Mouse (Mus musculus): ENCODE measurements around the gene AI413582. TPM values are rescaled to one million over a fixed set of nuclear protein-coding genes. Genes with fewer than 3 reads are reported as not detected.
A peak's percentile ranks its signal among the peaks of the same experiment; 100 is the strongest.

The AI413582 gene
- total and polyA plus RNA-seq, 2 experiments from 2014 or later, result 11.1 to 18.5 TPM

DNA sequence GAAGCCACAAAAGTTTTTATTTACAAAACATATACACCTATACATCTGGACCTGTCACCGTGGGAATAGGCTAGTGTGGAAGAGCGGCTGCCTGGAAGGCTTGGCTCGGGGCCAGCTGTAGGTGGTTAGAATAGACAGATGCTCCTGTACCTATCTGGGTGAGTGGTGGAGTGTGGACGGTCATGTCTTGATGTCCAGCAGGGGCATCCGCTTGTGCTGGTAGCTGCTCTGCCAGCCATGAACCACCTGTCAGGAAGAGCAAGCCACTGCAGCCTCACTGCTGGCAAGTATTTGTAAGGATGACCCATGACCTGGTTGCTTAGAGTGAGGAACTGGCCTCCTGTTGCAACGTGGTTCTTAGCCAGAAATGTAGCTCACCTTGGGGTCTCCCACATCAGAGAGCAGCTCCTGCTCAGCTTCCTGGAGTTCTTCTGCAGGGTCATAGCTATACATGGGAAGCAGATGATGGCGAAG is 1.7 kb downstream of the AI413582 start:
- no peaks in the 10 kb centered on the region for H3K36me3 ChIP-seq (replicated peaks; ENCODE audit: control insufficient read depth, insufficient read depth, low read length)
- H3K9ac ChIP-seq (replicated peaks; ENCODE audit: low read depth, low read length), result no peak overlapping the region
- TF ChIP-seq CTCF (IDR thresholded peaks at IDR 0.05; ENCODE audit: low read depth) (no peak), EP300 (IDR thresholded peaks at IDR 0.05; ENCODE audit: low read depth) (no peak)
- no peak overlapping the region for H3K4me3 ChIP-seq (ENCODE audit: low read depth, low read length)
- no peaks in the 10 kb centered on the region for H3K27me3 ChIP-seq (ENCODE audit: control insufficient read depth, insufficient read depth, low read length)
- ATAC-seq (ENCODE audit: insufficient read depth, low read depth) (no peak), DNase-seq (ENCODE audit: low spot score) (no peak)
- 62% methylated on average over 7 of the region's 7 CpGs for WGBS
- H3K9me3 ChIP-seq (replicated peaks; ENCODE audit: control insufficient read depth, low read length), result no peaks in the 10 kb centered on the region
- H3K4me2 ChIP-seq (ENCODE audit: low read depth, low read length), result no peak overlapping the region
- H3K4me1 ChIP-seq (ENCODE audit: control insufficient read depth, insufficient read depth), result peaks cover 3% of the 10 kb centered on the region
- no peak overlapping the region for H3K27ac ChIP-seq (ENCODE audit: low read depth)

DNA sequence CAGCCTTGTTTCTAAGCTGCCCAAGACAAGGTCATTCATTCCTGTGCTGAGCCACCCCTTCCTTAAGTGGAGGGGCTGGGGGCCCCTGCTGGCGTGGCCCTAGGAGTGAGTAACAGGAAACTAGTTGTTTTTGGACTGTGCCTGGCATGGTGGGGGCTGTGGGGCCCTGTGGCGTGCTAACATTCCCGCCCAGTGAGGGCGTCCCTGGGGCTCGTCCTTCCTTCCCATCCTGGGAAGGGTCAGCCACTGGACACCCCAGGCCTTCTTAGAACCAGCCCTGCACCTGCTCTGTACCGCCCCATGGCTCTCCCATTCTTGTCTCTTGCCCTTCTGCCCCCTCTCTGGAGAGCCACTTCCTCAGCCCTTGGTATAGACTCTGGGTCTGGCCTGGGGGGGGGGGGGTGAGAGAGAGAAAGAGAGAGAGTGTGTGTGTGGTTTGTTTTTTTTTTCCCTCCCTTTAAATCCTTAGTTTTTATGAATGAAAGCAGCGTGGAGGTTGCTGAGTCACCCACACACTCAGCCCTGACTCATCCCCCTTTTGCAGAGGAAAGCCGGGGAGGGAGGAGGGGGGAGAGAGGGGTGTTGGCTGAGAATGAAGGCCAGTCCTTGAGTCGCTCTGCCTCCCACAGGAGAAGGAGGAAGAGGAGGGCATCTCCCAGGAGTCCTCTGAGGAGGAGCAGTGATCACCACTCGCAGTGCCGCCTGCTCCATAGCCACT is 3.6 kb downstream of the AI413582 start:
- H3K9me3 ChIP-seq (replicated peaks; ENCODE audit: control insufficient read depth, low read length), result no peaks in the 10 kb centered on the region
- H3K4me1 ChIP-seq (ENCODE audit: control insufficient read depth, insufficient read depth), result peaks cover 14% of the 10 kb centered on the region
- no peak overlapping the region for H3K9ac ChIP-seq (replicated peaks; ENCODE audit: low read depth, low read length)
- H3K4me3 ChIP-seq (ENCODE audit: low read depth, low read length), result no peak overlapping the region
- no peak overlapping the region for H3K4me2 ChIP-seq (ENCODE audit: low read depth, low read length)
- H3K27ac ChIP-seq (ENCODE audit: low read depth), result no peak overlapping the region
- no peaks in the 10 kb centered on the region for H3K27me3 ChIP-seq (ENCODE audit: control insufficient read depth, insufficient read depth, low read length)
- WGBS, result 43% methylated on average over 8 of the region's 11 CpGs
- H3K36me3 ChIP-seq (replicated peaks; ENCODE audit: control insufficient read depth, insufficient read depth, low read length), result no peaks in the 10 kb centered on the region
- no peak for ATAC-seq (ENCODE audit: insufficient read depth, low read depth)
- no peak for TF ChIP-seq EP300 (IDR thresholded peaks at IDR 0.05; ENCODE audit: low read depth)
- TF ChIP-seq CTCF (IDR thresholded peaks at IDR 0.05; ENCODE audit: low read depth), result no peak
- no peak for DNase-seq (ENCODE audit: low spot score)

DNA sequence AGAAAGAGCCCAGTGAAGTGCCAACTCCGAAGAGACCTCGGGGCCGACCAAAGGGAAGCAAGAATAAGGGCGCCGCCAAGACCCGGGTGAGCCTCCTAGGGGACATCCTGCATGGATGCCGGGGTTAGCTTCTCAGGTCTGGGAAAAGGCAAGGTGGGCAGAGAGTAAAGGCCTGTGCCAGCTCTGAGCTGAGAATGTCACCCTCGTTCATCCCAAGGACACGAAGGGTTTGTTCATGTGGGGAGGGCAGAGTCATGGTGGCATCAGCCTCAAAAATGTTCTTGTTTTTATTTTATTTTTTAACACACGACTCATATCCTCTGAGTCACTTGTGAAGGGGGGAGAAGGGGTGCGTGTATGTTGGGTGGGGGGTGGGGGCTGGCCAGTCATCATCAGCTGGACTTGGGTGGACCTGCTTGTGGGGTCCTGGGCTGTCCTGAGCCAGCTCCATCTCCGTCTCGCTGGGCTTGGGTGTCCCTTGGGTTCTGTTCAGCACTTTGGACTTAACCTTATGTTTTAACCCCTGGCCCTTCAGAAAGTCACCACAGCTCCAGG is 4.6 kb downstream of the AI413582 start:
- H3K27me3 ChIP-seq (ENCODE audit: control insufficient read depth, insufficient read depth, low read length), result no peaks in the 10 kb centered on the region
- WGBS, result 80% methylated on average over 13 of the region's 13 CpGs
- peaks cover 14% of the 10 kb centered on the region for H3K4me1 ChIP-seq (ENCODE audit: control insufficient read depth, insufficient read depth)
- H3K9ac ChIP-seq (replicated peaks; ENCODE audit: low read depth, low read length), result no peak overlapping the region
- H3K27ac ChIP-seq (ENCODE audit: low read depth), result no peak overlapping the region
- no peaks in the 10 kb centered on the region for H3K9me3 ChIP-seq (replicated peaks; ENCODE audit: control insufficient read depth, low read length)
- H3K4me2 ChIP-seq (ENCODE audit: low read depth, low read length), result no peak overlapping the region
- DNase-seq (ENCODE audit: low spot score) (no peak), ATAC-seq (ENCODE audit: insufficient read depth, low read depth) (no peak)
- no peaks in the 10 kb centered on the region for H3K36me3 ChIP-seq (replicated peaks; ENCODE audit: control insufficient read depth, insufficient read depth, low read length)
- no peak for TF ChIP-seq EP300 (IDR thresholded peaks at IDR 0.05; ENCODE audit: low read depth)
- H3K4me3 ChIP-seq (ENCODE audit: low read depth, low read length), result no peak overlapping the region

DNA sequence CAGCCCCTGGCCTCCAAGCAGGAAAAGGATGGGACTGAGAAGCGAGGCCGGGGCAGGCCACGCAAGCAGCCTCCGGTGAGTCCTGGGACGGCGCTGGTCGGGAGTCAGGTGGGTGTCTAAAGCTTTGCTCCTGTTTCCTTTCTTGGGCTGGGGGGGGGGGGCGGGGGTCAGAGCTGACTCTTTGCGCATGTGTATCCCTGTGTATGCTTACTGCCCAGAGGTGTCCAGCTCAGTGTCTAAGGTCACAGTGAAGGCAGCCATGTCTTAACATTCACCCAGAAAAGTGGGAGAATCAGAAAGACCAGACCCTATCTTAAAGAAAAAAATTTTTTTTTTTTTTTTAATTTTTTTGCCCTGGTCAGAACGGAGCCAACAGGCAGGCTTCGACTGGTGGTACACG is 6.0 kb downstream of the AI413582 start:
- DNase-seq (ENCODE audit: low spot score), result no peak
- Histone ChIP-seq H3K4me3 (ENCODE audit: low read depth, low read length) (no peak overlapping the region), H3K36me3 (replicated peaks; ENCODE audit: control insufficient read depth, insufficient read depth, low read length) (no peaks in the 10 kb centered on the region), H3K9me3 (replicated peaks; ENCODE audit: control insufficient read depth, low read length) (no peaks in the 10 kb centered on the region), H3K27ac (ENCODE audit: low read depth) (no peak overlapping the region), H3K9ac (replicated peaks; ENCODE audit: low read depth, low read length) (no peak overlapping the region), H3K27me3 (ENCODE audit: control insufficient read depth, insufficient read depth, low read length) (no peaks in the 10 kb centered on the region), H3K4me1 (ENCODE audit: control insufficient read depth, insufficient read depth) (peaks cover 20% of the 10 kb centered on the region), H3K4me2 (ENCODE audit: low read depth, low read length) (no peak overlapping the region)
- no peak for ATAC-seq (ENCODE audit: insufficient read depth, low read depth)
- WGBS, result 87% methylated on average over 11 of the region's 12 CpGs
- TF ChIP-seq CTCF (IDR thresholded peaks at IDR 0.05; ENCODE audit: low read depth) (no peak), EP300 (IDR thresholded peaks at IDR 0.05; ENCODE audit: low read depth) (no peak)

DNA sequence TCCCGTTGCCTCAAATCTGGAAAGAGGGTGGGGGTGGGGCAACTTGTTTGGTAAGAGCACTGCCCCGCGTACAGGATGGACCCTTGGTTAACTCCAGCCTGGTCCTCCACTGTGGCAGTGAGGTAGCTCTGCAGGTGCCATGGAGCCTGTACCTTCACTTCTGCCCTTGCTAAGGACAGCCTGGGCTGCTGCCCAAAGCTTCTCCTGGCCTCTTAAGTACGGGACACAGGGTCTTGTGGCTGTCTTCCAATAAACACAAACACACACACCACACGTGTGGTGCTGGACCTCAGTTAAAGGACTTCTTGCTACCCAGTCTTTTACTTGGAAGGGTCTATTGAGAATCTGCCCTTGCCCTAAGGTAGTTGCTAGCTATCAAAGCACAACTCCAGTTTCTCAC is 6.7 kb downstream of the AI413582 start:
- Histone ChIP-seq H3K9me3 (replicated peaks; ENCODE audit: control insufficient read depth, low read length) (no peaks in the 10 kb centered on the region), H3K27ac (ENCODE audit: low read depth) (no peak overlapping the region), H3K4me3 (ENCODE audit: low read depth, low read length) (peak overlapping the region; percentile 81; the same call in 1 of the 2 replicates), H3K4me2 (ENCODE audit: low read depth, low read length) (peak overlapping the region; percentile 20; the same call in 1 of the 2 replicates), H3K4me1 (ENCODE audit: control insufficient read depth, insufficient read depth) (peaks cover 20% of the 10 kb centered on the region), H3K36me3 (replicated peaks; ENCODE audit: control insufficient read depth, insufficient read depth, low read length) (no peaks in the 10 kb centered on the region), H3K9ac (replicated peaks; ENCODE audit: low read depth, low read length) (no peak overlapping the region), H3K27me3 (ENCODE audit: control insufficient read depth, insufficient read depth, low read length) (no peaks in the 10 kb centered on the region)
- TF ChIP-seq EP300 (IDR thresholded peaks at IDR 0.05; ENCODE audit: low read depth), result no peak
- no peak for TF ChIP-seq CTCF (IDR thresholded peaks at IDR 0.05; ENCODE audit: low read depth)
- 34% methylated on average over 5 of the region's 5 CpGs for WGBS
- ATAC-seq (ENCODE audit: insufficient read depth, low read depth), result no peak
- DNase-seq (ENCODE audit: low spot score), result no peak

All from heart, postnatal 0 days (tissue).